Mouse (Mus musculus) forebrain, embryonic 14.5 days (tissue): ENCODE results near the gene Cpeb1. TPM values are rescaled to one million over a fixed set of nuclear protein-coding genes. Genes with fewer than 3 reads are reported as not detected.

Experiments used
- ATAC-seq: fragments of 200-750 bp; cut with Nextera tagmentation; 2 replicates; pipeline ENCODE4 v1.8.0; 2017; ENCODE audit warnings: mild to moderate bottlenecking, moderate library complexity
- DNase-seq: peaks from one replicate; pipeline ENCODE4 v3.0.0-alpha.2; 2015; ENCODE audit warnings: low spot score
- H3K27ac ChIP-seq: fragments of 300-500 bp; sonication (generic); 2 replicates; pipeline ENCODE4 v1.5.1; 2014; ENCODE audit warnings: low read depth, mild to moderate bottlenecking, control low read depth, low read length, moderate library complexity
- H3K27me3 ChIP-seq: fragments of 300-500 bp; sonication (generic); replicated peaks from 2 replicates; pipeline ENCODE4 v1.6.1; 2014; ENCODE audit warnings: low read length, control low read depth, mixed read lengths; ENCODE audit not compliant: control insufficient read depth, insufficient read depth
- H3K36me3 ChIP-seq: fragments of 300-500 bp; sonication (generic); 2 replicates; pipeline ENCODE4 v1.6.1; 2014; ENCODE audit warnings: low read length, control low read depth; ENCODE audit not compliant: control insufficient read depth, insufficient read depth
- H3K4me1 ChIP-seq: fragments of 300-500 bp; sonication (generic); 2 replicates; pipeline ENCODE4 v1.6.1; 2014; ENCODE audit warnings: antibody characterized with exemption, low read length, control low read depth; ENCODE audit not compliant: control insufficient read depth, insufficient read depth
- H3K4me2 ChIP-seq: fragments of 300-500 bp; sonication (generic); 2 replicates; pipeline ENCODE4 v1.6.1; 2014; ENCODE audit warnings: mild to moderate bottlenecking, control low read depth, low read length
- H3K4me3 ChIP-seq: fragments of 300-500 bp; sonication (generic); 2 replicates; pipeline ENCODE4 v1.5.1; 2014; ENCODE audit warnings: low read depth, low read length, control low read depth
- H3K9ac ChIP-seq: fragments of 300-500 bp; sonication (generic); 2 replicates; pipeline ENCODE4 v1.6.1; 2014; ENCODE audit warnings: mild to moderate bottlenecking, low read length, control low read depth, moderate library complexity
- H3K9me3 ChIP-seq: fragments of 300-500 bp; sonication (generic); replicated peaks from 2 replicates; pipeline ENCODE4 v1.6.1; 2016; ENCODE audit warnings: low read length, control low read depth, mixed read lengths; ENCODE audit not compliant: control insufficient read depth
- WGBS: fragments of 180-500 bp; shearing (Covaris S2); extraction: QIAGEN DNeasy Blood & Tissue Kit; methylation state at CpG from one replicate; pipeline ENCODE4 v1.1.7; 2014; 5-methylcytosine and 5-hydroxymethylcytosine counted together
- polyA plus RNA-seq: library from polyadenylated mRNA; unstranded; fragments of >200 nt; fragmentation: Nextera tagmentation; extraction: Ambion mirVana; gene quantifications from 2 replicates; pipeline ENCODE4 v1.2.1, GENCODE M21; 2014

The Cpeb1 gene
- polyA plus RNA-seq, 1 experiment from 2014 or later: 1.1 TPM

- Histone ChIP-seq H3K27ac (no peak overlapping the region), H3K4me3 (peak overlapping the region; percentile 51), H3K27me3 (peaks cover 59% of the 10 kb centered on the region), H3K4me2 (peak overlapping the region; percentile 88), H3K4me1 (peaks cover 8% of the 10 kb centered on the region), H3K9me3 (no peaks in the 10 kb centered on the region), H3K9ac (no peak overlapping the region), H3K36me3 (no peaks in the 10 kb centered on the region)
- WGBS: 5% methylated on average over 21 of the region's 21 CpGs
- ATAC-seq (peak; percentile 47; the same call in 1 of the 2 replicates), DNase-seq (peak; percentile 42)
Measured at GRCm38 (mm10) chr7:81452971-81453441, 2.3 kb downstream of the Cpeb1 start.

- H3K27me3 ChIP-seq: no peaks in the 10 kb centered on the region
- H3K4me3 ChIP-seq: no peak overlapping the region
- H3K4me1 ChIP-seq: no peaks in the 10 kb centered on the region
- H3K9me3 ChIP-seq: no peaks in the 10 kb centered on the region
- no peak overlapping the region for H3K4me2 ChIP-seq
- DNase-seq (peak; percentile 32), ATAC-seq (no peak)
- no peak overlapping the region for H3K27ac ChIP-seq
- no peak overlapping the region for H3K9ac ChIP-seq
- H3K36me3 ChIP-seq: no peaks in the 10 kb centered on the region
- WGBS: 48% methylated on average over 2 of the region's 2 CpGs
Measured at GRCm38 (mm10) chr7:81398957-81399356, 56.3 kb downstream of the Cpeb1 start.

GRCm38 (mm10) chr7:81379363-81379762, 75.9 kb downstream of the Cpeb1 start:
- ATAC-seq (no peak), DNase-seq (no peak)
- Histone ChIP-seq H3K9me3 (no peaks in the 10 kb centered on the region), H3K4me1 (no peaks in the 10 kb centered on the region), H3K36me3 (no peaks in the 10 kb centered on the region), H3K9ac (no peak overlapping the region), H3K4me3 (no peak overlapping the region), H3K4me2 (no peak overlapping the region), H3K27me3 (no peaks in the 10 kb centered on the region), H3K27ac (no peak overlapping the region)
- 74% methylated on average over 1 of the region's 1 CpGs for WGBS

- no peaks in the 10 kb centered on the region for H3K4me1 ChIP-seq
- no peaks in the 10 kb centered on the region for H3K27me3 ChIP-seq
- H3K27ac ChIP-seq: no peak overlapping the region
- peak overlapping the region; percentile 7 for H3K4me3 ChIP-seq
- whole genome bisulfite sequencing: 8% methylated on average over 13 of the region's 13 CpGs
- ATAC-seq (peak; percentile 99), DNase-seq (peak; percentile 90)
- H3K36me3 ChIP-seq: no peaks in the 10 kb centered on the region
- H3K4me2 ChIP-seq: peak overlapping the region; percentile 37
- H3K9ac ChIP-seq: no peak overlapping the region
- H3K9me3 ChIP-seq: no peaks in the 10 kb centered on the region
Measured at GRCm38 (mm10) chr7:81372337-81372920, 82.8 kb downstream of the Cpeb1 start.

- Histone ChIP-seq H3K27ac (no peak overlapping the region), H3K9ac (no peak overlapping the region)
Measured at GRCm38 (mm10) chr7:81371811-81372210, 83.5 kb downstream of the Cpeb1 start.

GRCm38 (mm10) chr7:81369724-81370123, 85.5 kb downstream of the Cpeb1 start:
- Histone ChIP-seq H3K9ac (no peak overlapping the region), H3K27me3 (no peaks in the 10 kb centered on the region), H3K27ac (no peak overlapping the region), H3K9me3 (no peaks in the 10 kb centered on the region), H3K4me2 (no peak overlapping the region), H3K4me1 (no peaks in the 10 kb centered on the region), H3K36me3 (no peaks in the 10 kb centered on the region), H3K4me3 (no peak overlapping the region)
- WGBS: 57% methylated on average over 3 of the region's 3 CpGs
- ATAC-seq (no peak), DNase-seq (no peak)

More at GRCm38 (mm10) chr7:81371811-81372210, 83.5 kb downstream of the Cpeb1 start:
- no peaks in the 10 kb centered on the region for H3K36me3 ChIP-seq
- no peak overlapping the region for H3K4me3 ChIP-seq
- no peaks in the 10 kb centered on the region for H3K9me3 ChIP-seq
- no peak for ATAC-seq
- no peaks in the 10 kb centered on the region for H3K4me1 ChIP-seq
- WGBS: 15% methylated on average over 5 of the region's 5 CpGs
- no peaks in the 10 kb centered on the region for H3K27me3 ChIP-seq
- no peak for DNase-seq
- H3K4me2 ChIP-seq: peak overlapping the region; percentile 37

- no peak overlapping the region for H3K4me2 ChIP-seq
- H3K9me3 ChIP-seq: no peaks in the 10 kb centered on the region
- H3K4me3 ChIP-seq: no peak overlapping the region
- H3K4me1 ChIP-seq: no peaks in the 10 kb centered on the region
- DNase-seq: no peak
- WGBS: 73% methylated on average over 3 of the region's 3 CpGs
- no peaks in the 10 kb centered on the region for H3K27me3 ChIP-seq
- H3K36me3 ChIP-seq: no peaks in the 10 kb centered on the region
- ATAC-seq: no peak
- no peak overlapping the region for H3K27ac ChIP-seq
- no peak overlapping the region for H3K9ac ChIP-seq
Measured at GRCm38 (mm10) chr7:81367946-81368345, 87.3 kb downstream of the Cpeb1 start.

- 85% methylated on average over 7 of the region's 7 CpGs for WGBS
- no peak overlapping the region for H3K9ac ChIP-seq
- H3K4me3 ChIP-seq: no peak overlapping the region
- no peaks in the 10 kb centered on the region for H3K4me1 ChIP-seq
- ATAC-seq (no peak), DNase-seq (no peak)
- H3K27ac ChIP-seq: no peak overlapping the region
- H3K27me3 ChIP-seq: no peaks in the 10 kb centered on the region
- no peaks in the 10 kb centered on the region for H3K9me3 ChIP-seq
- no peaks in the 10 kb centered on the region for H3K36me3 ChIP-seq
- no peak overlapping the region for H3K4me2 ChIP-seq
Measured at GRCm38 (mm10) chr7:81356975-81357374, 98.3 kb downstream of the Cpeb1 start.

- H3K27ac ChIP-seq: no peak overlapping the region
- H3K27me3 ChIP-seq: no peaks in the 10 kb centered on the region
- no peak for ATAC-seq
- DNase-seq: no peak
- no peak overlapping the region for H3K4me3 ChIP-seq
- no peaks in the 10 kb centered on the region for H3K36me3 ChIP-seq
- 82% methylated on average over 1 of the region's 1 CpGs for WGBS
- no peak overlapping the region for H3K9ac ChIP-seq
- H3K4me1 ChIP-seq: no peaks in the 10 kb centered on the region
- no peaks in the 10 kb centered on the region for H3K9me3 ChIP-seq
- H3K4me2 ChIP-seq: no peak overlapping the region
Measured at GRCm38 (mm10) chr7:81356360-81356759, 98.9 kb downstream of the Cpeb1 start.
